Mouse (Mus musculus): ENCODE results near the gene Agap2. TPM values are rescaled to one million over a fixed set of nuclear protein-coding genes. Genes with fewer than 3 reads are reported as not detected.
A peak's percentile ranks its signal among the peaks of the same experiment; 100 is the strongest.

Agap2 gene
- polyA plus RNA-seq, 1 experiment from 2014 or later = 0.04 TPM

DNA sequence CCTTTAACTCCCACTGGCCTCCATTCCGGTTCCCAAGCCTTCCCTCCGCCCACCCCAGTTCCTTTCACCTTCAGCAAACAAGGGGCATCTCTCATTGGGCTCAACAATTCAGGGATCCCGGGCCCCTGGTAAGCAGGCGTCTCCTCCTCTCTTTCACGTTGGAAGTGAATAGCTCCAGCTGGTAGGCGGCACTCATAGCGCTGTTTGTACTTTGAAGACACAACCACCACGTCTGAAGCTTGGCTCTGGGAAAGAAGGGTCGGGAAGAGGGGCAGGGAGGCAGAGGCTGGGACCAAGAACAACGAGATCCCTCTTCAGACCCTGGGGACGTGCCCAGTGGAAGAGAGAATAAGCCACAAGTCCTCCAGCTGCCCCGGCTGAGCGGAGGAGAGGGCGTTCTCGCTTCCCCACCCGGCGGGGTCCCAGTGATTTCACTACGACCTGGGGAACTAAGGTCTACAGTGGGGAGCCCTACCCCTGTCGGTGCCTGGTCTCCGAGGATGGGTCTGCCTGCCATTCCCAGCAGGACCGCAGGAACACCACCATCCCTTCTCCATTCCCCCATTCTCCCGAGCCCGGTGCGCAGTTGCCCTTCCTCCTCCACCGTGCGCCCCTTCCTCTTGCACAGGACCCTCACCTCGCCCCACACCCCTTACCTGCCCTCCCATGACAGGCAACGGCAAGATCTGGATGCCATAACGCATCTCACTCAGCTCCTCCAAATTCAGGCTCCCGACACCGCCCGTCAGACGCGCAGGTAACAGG, 45.4 kb downstream of the Agap2 start:
- ATAC-seq (ENCODE audit: low FRiP score, low TSS enrichment) = peak; percentile 22
- TF ChIP-seq CTCF (IDR thresholded peaks at IDR 0.05; ENCODE audit: low read depth) (no peak), EP300 (optimal IDR thresholded peaks at IDR 0.05) (no peak)
- Histone ChIP-seq H3K27me3 (ENCODE audit: control insufficient read depth, insufficient read depth, low read length) (no peaks in the 10 kb centered on the region), H3K36me3 (ENCODE audit: control insufficient read depth, insufficient read depth, low read length) (peaks cover 16% of the 10 kb centered on the region), H3K27ac (replicated peaks) (0 out of 2 replicates have a peak overlapping the region, but pooled peaks have one; percentile 45), H3K9me3 (ENCODE audit: control insufficient read depth, low read length) (no peaks in the 10 kb centered on the region), H3K4me2 (replicated peaks; ENCODE audit: low read depth) (peak overlapping the region; percentile 98), H3K4me3 (ENCODE audit: low read depth, low read length) (peak overlapping the region; percentile 89), H3K4me1 (replicated peaks; ENCODE audit: control insufficient read depth, insufficient read depth) (no peaks in the 10 kb centered on the region), H3K9ac (ENCODE audit: low read length) (peak overlapping the region; percentile 89)
- no peak for DNase-seq (ENCODE audit: low spot score)
- WGBS = 2% methylated on average over 34 of the region's 34 CpGs

DNA sequence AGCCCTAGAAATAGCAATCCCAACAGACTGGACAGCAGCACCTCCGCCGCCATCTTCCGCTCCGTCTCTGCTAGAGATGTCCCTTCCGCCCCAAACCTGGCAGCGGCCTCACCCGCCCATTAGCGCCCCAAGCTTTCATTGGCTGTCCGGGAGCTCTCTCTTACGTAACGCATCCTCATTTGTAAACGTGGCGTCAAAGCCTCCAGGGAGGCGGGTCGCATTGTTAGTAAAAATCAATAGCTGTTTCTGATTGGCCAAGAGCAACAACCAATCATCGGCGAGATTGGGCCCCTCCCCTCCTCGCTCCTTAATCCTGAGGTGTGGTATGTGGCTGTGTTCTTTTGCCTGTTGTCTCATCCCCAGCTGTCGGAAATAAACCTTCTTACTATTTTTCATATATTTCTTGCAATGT, 46.0 kb downstream of the Agap2 start, which contains the start of gene Os9:
Gene Os9 (minus strand): TSS at position 66 of the 412 bp plus-strand sequence.
- H3K9ac ChIP-seq (ENCODE audit: low read length) = peak within 1 kb of the TSS; percentile 89
- ATAC-seq (ENCODE audit: low FRiP score, low TSS enrichment) (peak; percentile 97), DNase-seq (ENCODE audit: low spot score) (peak; percentile 96)
- peaks cover 16% of the 10 kb centered on the region for H3K36me3 ChIP-seq (ENCODE audit: control insufficient read depth, insufficient read depth, low read length)
- under 1% methylated on average over 19 of the region's 19 CpGs for WGBS
- H3K4me3 ChIP-seq (ENCODE audit: low read depth, low read length) = peak within 1 kb of the TSS; percentile 89
- TF ChIP-seq EP300 (optimal IDR thresholded peaks at IDR 0.05) = no peak
- peak; percentile 22; the same call in 1 of the 2 replicates for TF ChIP-seq CTCF (IDR thresholded peaks at IDR 0.05; ENCODE audit: low read depth)
- no peaks in the 10 kb centered on the region for H3K27me3 ChIP-seq (ENCODE audit: control insufficient read depth, insufficient read depth, low read length)
- no peaks in the 10 kb centered on the region for H3K9me3 ChIP-seq (ENCODE audit: control insufficient read depth, low read length)
- peak within 1 kb of the TSS; percentile 98 for H3K4me2 ChIP-seq (replicated peaks; ENCODE audit: low read depth)
- 0 out of 2 replicates have a peak within 1 kb of the TSS, but pooled peaks have one; percentile 45 for H3K27ac ChIP-seq (replicated peaks)
- no peaks in the 10 kb centered on the region for H3K4me1 ChIP-seq (replicated peaks; ENCODE audit: control insufficient read depth, insufficient read depth)

DNA sequence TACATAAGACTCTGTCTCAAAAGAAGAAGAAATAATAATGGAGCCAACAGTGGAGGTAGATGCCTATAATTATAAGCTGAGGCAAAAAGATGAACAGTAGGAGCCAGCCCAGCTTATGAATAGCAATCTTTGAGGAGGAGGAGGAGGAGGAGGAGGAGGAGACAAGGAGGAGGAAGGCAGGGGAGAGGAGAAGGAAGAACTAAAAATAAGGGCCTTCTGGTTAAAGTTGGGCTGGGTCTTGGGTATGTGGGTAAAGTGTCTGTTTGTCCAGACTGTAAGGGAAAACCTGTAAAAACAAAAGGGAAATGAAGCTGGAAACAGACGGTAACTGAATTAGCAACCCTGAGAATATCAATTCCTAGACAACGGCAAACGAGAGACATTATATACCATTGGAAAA, 46.9 kb downstream of the Agap2 start:
- DNase-seq (ENCODE audit: low spot score) (no peak), ATAC-seq (ENCODE audit: low FRiP score, low TSS enrichment) (no peak)
- peaks cover 16% of the 10 kb centered on the region for H3K36me3 ChIP-seq (ENCODE audit: control insufficient read depth, insufficient read depth, low read length)
- no peaks in the 10 kb centered on the region for H3K27me3 ChIP-seq (ENCODE audit: control insufficient read depth, insufficient read depth, low read length)
- H3K9me3 ChIP-seq (ENCODE audit: control insufficient read depth, low read length) = no peaks in the 10 kb centered on the region
- WGBS = 86% methylated on average over 3 of the region's 3 CpGs
- H3K9ac ChIP-seq (ENCODE audit: low read length) = no peak overlapping the region
- H3K4me3 ChIP-seq (ENCODE audit: low read depth, low read length) = no peak overlapping the region
- H3K4me2 ChIP-seq (replicated peaks; ENCODE audit: low read depth) = no peak overlapping the region
- H3K4me1 ChIP-seq (replicated peaks; ENCODE audit: control insufficient read depth, insufficient read depth) = no peaks in the 10 kb centered on the region
- TF ChIP-seq EP300 (optimal IDR thresholded peaks at IDR 0.05) (no peak), CTCF (IDR thresholded peaks at IDR 0.05; ENCODE audit: low read depth) (no peak)
- H3K27ac ChIP-seq (replicated peaks) = no peak overlapping the region

DNA sequence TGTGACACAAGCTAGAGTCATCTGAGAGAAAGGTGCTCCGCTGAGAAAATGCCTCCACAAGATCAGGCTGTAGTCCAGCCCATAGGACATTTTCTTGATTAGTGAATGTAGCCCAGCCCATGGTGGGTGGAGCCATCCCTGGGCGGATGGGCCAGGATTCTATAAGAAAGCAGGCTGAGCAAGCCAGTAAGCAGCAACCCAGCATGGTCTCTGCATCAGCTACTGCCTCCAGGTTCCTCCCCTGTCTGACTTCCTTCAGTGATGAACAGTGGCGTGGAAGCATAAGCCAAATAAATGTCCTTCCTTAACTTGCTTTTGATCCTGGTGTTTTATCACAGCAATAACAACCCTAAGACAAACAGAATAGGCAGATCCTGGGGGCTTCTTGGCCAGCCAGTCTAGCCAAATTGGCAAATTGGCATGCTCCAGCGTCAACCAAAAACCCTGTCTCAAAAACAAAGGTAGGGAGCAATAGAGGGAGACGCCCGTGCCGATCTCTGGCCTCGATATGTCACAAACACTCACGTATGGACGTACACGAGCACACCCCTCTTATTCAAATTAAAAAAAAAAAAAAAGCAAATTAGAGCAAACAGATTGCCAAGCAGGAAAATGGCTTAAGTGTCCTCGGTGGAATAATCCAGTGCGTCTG, 47.8 kb downstream of the Agap2 start:
- 15% methylated on average over 13 of the region's 13 CpGs for WGBS
- Histone ChIP-seq H3K36me3 (ENCODE audit: control insufficient read depth, insufficient read depth, low read length) (peaks cover 11% of the 10 kb centered on the region), H3K4me3 (ENCODE audit: low read depth, low read length) (no peak overlapping the region), H3K9me3 (ENCODE audit: control insufficient read depth, low read length) (no peaks in the 10 kb centered on the region), H3K27me3 (ENCODE audit: control insufficient read depth, insufficient read depth, low read length) (no peaks in the 10 kb centered on the region), H3K4me2 (replicated peaks; ENCODE audit: low read depth) (peak overlapping the region; percentile 40), H3K4me1 (replicated peaks; ENCODE audit: control insufficient read depth, insufficient read depth) (no peaks in the 10 kb centered on the region), H3K27ac (replicated peaks) (peak overlapping the region; percentile 35), H3K9ac (ENCODE audit: low read length) (no peak overlapping the region)
- no peak for TF ChIP-seq EP300 (optimal IDR thresholded peaks at IDR 0.05)
- TF ChIP-seq CTCF (IDR thresholded peaks at IDR 0.05; ENCODE audit: low read depth) = no peak
- peak; percentile 36; the same call in 1 of the 2 replicates for ATAC-seq (ENCODE audit: low FRiP score, low TSS enrichment)
- DNase-seq (ENCODE audit: low spot score) = peak; percentile 80

DNA sequence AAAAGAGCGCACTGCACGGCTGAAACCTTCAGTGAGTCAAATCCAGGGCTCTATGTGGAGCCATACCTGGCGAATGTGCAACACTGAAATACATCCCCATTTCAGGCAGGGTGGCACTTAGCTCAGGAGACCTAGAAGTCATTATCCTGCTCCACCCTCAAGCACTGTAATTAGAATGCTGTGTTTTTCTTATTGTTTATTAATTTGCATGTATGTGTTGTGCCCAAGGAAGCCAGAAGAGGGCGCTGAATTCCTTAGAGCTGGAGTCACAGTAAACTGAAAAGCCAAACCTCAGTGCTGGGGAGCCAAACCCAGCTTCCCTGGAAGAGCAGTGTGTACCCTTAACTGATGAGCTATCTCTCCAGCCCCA, 48.3 kb downstream of the Agap2 start:
- no peaks in the 10 kb centered on the region for H3K27me3 ChIP-seq (ENCODE audit: control insufficient read depth, insufficient read depth, low read length)
- no peaks in the 10 kb centered on the region for H3K4me1 ChIP-seq (replicated peaks; ENCODE audit: control insufficient read depth, insufficient read depth)
- H3K4me3 ChIP-seq (ENCODE audit: low read depth, low read length) = no peak overlapping the region
- H3K27ac ChIP-seq (replicated peaks) = peak overlapping the region; percentile 35; the same call in 1 of the 2 replicates
- TF ChIP-seq CTCF (IDR thresholded peaks at IDR 0.05; ENCODE audit: low read depth) (peak; percentile 86), EP300 (optimal IDR thresholded peaks at IDR 0.05) (no peak)
- no peak for ATAC-seq (ENCODE audit: low FRiP score, low TSS enrichment)
- peak overlapping the region; percentile 40 for H3K4me2 ChIP-seq (replicated peaks; ENCODE audit: low read depth)
- 13% methylated on average over 4 of the region's 4 CpGs for WGBS
- no peaks in the 10 kb centered on the region for H3K9me3 ChIP-seq (ENCODE audit: control insufficient read depth, low read length)
- DNase-seq (ENCODE audit: low spot score) = peak; percentile 68
- H3K36me3 ChIP-seq (ENCODE audit: control insufficient read depth, insufficient read depth, low read length) = peaks cover 8% of the 10 kb centered on the region
- no peak overlapping the region for H3K9ac ChIP-seq (ENCODE audit: low read length)

Data from stomach, postnatal 0 days (tissue).